Mouse (Mus musculus) thymus, postnatal 4 days (tissue): ENCODE data around the gene Pcdh9.

ENCODE experiments used
- DNase-seq: peaks from one replicate; pipeline ENCODE4 v3.0.0; 2021

Pcdh9 gene

DNA sequence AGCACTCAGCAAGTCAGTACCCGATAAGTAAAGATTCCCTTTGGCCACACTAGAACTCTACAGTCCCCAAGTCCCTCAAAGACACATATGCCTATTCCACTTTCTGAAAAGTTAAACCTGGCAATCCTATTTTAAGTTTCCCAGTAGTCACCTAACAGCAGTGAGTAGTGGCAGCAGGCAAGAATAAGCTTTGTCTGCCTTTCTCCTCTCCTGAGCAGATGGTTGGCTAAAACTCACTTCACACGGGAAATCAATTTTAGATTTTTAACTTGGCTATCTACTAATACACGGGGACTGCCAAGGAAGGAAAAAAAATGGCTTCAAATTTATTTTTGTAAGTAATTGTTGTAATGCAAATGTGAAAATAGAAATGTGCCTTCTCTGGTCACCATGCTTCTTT is 763.5 kb downstream of the Pcdh9 start:
- DNase-seq = no peak

DNA sequence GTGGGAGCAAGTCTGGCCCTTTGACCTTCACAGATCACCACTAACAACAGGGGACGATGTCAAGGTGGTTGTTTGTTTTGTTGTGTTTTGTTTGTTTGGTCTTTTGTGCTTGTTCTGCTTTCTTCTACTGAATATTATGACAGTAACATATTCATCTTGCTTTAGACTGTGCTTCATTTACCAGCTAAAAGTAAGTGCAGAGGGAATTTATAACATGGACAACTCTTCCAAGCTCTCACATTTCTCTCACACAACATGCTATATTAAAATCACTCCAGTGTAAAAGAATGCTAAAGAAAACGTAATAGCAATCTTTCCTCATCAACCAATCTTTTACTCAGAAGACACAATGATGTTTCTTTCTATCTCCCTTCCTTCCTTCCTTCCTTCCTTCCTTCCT is 787.7 kb downstream of the Pcdh9 start:
- DNase-seq = no peak

DNA sequence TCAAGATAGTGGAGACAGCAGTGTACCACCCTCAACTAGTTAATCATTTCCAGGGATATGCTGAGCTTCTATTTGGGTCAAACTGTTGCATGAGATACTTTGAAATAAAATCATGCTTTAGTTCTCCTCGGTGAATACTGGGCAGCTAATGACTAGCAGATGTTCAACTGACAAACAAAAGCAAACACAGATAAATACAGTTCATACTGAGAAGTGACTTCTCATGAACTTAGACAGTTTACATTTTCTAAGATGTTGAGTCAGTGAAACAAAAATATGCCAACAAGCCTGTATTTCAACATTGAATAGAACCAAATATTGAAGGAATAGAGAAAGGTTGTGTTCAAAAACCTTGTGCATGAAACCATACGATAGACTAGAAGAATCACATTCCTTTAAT is 795.4 kb downstream of the Pcdh9 start:
- DNase-seq = no peak

DNA sequence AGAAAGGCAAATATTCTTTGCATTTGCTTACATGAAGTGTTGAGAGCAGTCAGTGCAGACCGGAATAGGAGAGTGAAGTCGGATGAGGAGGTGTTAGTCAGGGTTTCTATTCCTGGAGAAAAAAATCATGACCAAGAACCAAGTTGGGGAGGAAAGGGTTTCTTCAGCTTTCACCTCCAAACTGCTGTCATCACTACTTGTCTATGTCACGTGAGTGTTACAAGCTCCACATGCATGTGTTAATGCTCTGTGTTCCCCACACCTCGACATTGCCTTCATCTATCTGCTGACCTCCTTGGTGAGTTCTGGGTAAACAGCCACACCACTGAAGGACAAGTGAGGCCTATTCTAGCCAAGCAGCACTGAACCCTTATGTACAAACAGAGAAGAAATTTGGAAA is 797.7 kb downstream of the Pcdh9 start:
- no peak for DNase-seq

DNA sequence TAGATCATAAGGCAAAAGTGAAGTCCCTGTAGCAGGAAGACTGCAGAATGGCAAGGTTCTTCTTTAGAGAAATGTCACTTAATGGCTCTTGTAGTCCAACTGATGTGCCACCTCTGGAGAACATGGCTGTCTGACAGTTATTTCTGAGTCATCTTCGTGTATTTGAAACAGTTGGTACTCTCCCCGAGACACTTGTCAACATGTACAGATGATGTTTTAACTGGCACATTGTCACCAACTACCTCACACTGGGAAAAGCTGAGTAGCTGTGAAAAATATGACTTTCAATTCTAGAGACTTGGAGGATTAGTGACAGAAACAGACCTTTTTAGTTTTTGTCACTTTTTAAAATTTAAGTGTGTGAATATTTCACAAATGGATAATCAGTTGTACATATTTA is 804.8 kb downstream of the Pcdh9 start:
- DNase-seq = no peak

DNA sequence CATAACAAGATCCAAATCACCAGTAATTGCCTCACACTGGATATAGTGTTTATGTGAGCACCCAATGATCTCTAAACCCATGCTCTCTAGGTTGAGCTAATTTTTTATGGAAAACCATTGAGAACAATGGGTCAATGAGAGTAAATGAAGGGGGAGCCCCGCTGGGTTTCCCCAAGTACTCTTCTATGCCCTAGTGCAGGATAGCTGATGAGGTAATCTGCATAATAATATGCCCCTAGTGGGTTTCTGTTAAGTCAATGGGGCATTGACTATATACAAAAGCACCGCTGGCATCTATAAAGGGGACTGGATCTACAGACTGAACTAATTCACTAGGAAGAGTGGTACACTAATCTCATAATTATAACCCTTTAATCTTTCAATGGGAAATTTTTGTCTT is 807.3 kb downstream of the Pcdh9 start:
- DNase-seq = no peak

DNA sequence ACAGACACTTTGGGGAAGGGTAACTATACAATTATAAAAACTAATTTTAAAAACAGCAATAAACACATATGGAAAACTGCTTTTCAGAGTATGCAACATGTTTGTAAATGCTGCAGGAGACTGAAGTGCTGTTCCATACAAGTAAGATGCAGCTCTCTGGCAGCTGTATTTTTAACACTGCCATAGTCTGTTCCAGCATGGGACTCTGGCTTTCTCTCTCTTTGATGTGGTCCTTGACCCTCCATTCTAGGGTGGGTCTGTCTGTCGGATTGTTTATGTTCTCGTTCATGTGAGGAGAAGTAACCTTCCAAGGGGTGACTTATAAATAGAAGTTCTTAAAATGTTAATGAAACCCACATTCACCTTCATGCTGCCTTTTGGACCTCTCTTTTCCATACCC is 809.6 kb downstream of the Pcdh9 start:
- DNase-seq = no peak

DNA sequence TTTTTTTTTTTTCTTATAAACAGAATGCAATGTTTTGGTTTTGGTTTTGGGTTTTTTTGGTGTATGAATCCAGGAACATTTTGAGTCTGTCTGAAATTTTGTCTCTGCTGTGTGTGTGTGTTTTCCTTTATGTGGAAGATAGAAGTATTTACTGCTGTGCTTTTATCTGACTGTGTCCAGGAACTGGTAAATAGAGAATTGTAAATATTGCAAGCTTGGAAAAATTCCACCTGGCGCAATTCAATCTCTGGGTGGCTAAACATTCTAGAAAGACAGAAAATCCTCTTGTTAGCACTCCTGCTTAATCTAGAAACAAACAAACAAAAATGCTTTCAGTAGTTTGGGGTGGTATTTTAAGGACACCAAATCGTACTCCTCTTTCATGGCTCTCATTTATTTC is 814.7 kb downstream of the Pcdh9 start:
- no peak for DNase-seq

DNA sequence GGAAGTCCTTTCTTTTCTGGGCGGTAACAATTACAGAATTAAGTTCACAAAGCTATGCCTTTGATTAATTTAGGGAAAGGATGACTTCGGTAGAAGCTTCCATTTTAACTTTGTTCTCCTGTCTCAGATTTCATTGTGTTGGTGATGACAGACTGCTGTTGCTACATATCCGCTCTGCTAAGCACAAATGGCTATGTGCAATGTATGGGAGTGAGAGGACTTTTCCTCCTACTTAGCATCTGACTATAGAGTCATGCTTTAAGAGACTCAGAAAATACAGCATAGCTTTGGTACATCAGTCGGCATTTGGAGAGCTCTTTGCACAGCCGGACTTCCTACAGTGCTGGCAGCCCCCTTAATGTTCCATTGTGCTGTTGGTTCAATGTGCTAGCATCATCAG is 818.1 kb downstream of the Pcdh9 start:
- DNase-seq = no peak

DNA sequence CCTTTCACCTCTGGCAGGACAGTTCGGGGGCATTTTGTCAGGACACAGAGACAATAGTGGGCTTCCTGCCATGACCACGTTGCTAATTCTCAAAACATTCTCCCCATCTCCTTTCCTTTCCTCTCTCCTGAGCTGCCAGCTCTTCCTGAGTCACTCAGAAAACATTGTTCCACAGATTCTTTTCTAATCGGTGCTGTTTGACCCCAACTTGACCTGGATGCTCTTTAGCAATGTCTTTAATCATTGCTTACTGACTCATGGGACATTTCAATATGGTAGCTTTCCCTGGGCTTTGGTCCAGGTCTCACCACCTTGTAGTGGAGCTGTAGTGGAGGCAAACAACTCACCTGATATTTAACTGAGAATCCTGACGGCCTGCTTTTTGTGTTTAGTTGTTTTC is 820.3 kb downstream of the Pcdh9 start:
- no peak for DNase-seq

DNA sequence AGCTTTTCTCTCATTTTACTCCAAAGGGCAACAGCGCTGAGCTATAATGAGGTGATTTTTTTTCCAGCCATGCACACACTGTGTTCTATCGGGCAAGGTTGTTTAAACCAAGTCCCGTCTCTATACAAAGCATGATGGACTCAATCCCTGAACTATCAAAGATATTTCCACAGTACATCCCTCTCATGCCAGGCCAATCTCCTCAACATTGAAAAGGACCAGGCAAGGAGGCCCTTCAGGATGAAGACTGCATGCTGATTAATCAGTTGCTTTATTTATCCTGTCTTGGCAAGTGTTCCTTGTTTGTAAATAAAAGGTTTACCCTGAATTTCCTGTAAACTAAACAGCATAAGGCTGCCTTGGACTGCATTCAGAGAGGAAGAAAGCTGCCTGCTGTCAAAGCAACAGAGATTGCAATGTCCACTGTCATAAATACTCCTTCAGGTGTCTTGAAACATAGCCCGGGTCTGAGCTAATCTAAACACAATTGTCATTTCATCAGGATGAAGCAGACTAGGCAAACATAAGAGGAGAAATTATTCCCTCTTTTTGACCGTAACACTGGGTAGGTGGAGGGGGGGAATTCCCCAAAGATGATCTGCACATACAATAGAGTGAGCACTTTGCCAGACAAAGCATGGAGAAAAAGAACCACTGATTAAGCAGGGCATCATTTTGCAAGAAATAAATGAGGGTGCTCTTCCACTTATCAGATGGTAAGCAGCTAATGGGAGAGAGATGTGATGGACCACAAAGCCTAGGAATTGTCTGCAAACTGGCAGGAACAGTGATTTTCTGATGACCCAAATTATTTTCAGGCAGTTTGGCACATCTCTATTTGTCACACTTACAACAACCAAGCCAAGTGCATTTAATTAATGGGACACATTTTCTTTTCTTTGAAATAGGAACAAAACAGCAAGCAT is 822.8 kb downstream of the Pcdh9 start:
- DNase-seq = no peak

DNA sequence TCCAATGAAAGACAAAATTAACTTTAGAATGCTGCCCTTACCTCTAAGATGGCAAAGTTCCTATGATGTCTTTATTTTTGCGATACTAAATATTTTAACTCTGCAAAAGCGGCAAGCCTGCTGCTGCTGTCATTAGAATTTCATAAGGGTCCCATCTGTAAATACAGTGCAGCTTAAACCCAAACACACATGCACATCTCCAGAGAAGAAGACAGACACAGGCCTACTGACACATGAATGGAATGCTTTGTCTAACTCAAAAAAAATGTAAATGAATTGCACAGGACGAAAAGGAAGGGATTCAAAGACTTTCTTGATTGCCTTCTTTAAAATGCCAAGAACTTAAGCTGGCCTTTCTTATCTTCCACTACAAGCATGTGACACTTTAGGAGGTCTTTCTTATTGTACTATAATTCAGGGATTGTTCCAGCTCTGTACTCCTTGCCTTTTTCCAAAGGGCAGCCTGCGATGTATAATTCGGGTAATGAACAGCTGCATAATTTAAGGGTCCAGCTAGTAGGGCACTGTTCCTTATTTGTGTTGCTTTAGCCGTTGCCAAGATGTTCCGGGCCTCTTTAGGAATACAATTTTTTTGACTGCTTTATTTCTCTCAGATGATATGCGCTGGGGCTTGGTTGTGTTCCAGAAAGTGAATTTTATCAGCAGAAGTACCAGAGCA is 823.6 kb downstream of the Pcdh9 start:
- no peak for DNase-seq

DNA sequence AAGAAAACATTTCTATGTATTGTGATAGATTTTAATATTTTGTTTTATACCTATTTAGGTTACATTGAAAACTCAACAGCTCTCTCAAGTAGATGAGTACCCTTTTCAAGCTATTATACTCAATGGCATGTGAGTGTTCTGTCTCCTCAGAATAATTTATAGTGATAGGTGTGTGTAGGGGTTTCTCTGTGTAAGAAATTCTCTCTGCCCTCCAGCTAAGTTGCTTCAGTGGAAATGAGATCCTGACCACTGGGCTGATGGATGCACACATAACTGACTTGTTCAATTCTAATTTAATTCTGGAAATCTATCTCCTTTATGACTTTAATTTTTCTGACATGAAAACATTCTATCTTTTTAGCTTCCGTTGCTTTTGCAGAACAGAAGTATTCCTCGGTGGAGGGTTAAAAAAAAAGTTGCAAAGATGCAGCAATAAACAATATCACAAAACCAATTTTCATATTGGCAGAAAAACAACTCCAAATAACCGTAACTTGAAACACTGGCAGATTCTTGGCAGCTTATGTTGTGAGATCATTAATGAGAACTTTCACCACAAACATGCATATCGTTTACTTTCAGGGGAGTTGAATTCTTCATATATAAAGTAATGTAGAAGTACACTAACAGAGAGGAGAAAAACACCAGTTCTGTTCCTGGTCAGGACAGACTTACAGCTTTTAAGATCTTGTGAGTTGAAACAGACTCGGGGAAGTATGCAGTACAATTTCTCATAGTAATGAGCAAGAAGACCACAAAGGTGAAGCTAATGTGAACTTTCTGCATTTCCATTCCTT is 828.5 kb downstream of the Pcdh9 start:
- no peak for DNase-seq

DNA sequence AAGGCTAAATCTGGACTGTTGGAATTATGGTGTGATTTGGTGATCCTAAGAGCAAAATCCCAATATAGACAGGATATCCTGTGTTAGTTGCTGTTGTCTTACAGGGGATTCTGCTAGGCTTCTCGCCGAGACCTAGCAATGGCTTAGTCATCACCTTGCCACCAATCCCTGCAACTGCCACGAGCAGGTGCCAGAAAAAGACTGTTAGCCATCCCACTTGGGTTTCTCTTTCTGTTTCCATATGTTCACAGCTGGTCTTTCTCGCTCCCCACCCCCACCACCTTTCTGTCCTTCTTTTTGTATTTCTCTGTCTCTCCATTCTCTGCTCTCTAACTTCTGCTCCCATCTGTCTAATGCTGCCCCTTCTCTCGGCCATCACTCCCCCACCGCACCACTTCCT is 831.7 kb downstream of the Pcdh9 start:
- no peak for DNase-seq

DNA sequence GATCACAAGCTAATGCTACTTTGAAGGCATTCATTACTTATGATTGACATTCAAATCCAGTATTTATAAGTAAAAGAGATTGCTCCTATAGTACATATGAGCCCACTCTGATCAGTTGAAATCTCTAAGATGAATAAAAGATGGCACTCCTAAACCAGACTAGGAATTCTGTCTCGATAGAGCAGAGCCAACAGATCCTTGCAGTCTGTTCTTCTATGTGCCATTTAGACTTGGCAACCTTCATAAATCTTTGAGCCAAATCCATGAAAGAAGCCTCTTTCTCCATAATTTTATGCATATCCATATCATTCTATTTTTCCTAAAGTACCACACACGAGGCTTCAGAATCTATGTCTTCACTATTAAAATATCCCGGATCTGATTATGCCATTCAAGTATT is 834.5 kb downstream of the Pcdh9 start:
- no peak for DNase-seq

DNA sequence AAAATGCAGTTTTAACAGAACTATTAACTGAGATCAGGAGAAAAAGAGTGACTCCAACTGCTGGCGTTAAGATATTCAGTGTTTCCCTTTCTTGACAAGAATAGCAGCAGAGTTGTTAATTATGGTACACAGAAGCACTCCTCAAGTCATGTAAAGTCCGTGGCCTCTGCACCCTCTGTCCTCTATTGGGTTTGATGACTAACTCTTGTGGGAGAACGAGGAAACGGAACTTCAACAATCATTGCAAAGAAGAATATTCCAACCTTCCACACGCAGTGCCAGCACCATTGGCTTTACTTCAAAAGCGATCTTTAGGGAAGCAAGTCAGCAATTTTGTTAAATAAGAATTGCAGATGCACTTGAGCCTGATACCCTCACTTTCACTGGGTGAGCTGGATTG is 849.9 kb downstream of the Pcdh9 start:
- no peak for DNase-seq

DNA sequence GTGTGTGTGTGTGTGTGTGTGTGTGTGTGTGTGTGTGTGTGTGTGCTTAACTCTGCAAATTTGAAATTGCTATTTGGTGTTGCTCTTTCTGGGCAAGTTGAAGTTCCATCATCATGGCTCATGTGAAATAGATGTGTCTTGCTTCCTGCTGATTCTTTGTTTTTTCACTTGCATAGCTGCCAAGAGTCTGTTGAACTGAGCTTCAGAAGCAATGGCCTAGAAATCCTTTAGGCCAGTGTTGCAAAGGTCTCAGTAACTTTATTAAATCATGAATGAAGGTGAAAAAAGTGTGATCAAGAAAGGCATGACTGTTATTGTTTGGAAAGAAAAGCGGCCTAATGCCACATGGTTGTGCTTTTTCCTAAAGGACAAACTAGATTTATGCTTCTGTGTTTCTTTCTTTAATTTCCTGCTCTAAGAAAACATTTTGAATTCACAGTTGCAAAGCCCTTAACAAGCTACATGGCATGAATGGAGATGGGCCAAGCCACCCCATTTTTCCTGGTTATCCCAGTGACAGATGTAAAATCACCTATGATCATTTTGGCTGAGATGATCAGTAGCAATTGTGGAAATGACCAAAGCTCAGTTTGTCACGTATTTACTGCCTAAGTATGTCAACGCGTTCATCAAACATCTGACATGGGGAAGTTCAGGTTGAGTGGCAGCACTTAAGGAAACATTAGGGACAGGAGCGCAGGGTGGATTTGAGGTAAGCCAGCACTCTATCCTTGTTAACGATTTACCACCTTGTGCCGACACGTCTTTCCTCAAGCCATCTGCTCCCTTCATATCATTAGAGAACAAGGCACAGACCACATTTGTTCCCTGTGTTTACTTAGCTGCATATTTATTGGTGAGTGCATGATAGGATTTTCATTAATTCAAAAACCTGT is 850.9 kb downstream of the Pcdh9 start:
- DNase-seq = no peak

DNA sequence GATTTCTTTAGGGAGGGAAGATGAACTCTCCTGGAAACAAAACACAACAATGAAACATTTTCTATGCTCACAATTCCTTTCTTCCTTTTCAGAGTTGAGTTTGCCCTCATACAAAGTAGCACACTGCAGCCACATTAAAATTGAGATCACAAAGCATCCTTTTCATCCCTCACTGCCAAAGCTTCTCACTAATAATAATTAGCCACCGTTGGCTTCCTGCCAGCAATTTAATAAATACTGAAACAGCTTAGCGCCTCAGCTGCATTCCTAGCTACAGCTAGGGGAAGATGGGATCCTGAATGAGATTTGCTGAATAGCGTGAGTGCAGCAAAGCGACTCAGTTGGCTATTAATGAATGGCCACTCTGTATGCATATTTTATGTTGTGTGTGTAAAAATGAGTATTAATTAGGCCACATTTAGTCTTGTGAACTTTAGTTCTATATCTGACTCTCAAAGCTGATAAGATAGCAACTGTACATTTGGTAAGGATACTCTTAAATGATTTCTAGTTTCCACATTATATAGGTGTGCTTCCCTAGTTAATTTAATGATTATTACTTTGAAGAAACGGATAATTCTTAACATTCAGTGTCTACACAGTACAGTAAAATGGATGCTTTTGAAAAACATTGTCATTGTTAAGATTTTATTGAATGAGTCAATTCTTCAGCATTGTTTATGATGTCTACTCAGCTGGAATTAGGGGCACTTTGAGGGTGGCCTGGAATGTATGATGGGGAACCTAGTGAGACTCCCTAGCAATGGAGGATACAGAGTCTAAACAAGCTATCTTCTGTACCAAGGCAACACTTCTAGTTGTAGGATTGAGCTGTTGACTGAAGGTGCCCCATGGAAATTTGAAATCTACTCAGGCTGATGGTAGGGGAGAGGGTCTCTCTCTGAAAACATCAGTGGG is 881.1 kb downstream of the Pcdh9 start:
- no peak for DNase-seq
